Mouse (Mus musculus) small intestine, adult 2 months (tissue): Measurements from ENCODE around the gene Dnajc22. TPM values are rescaled to one million over a fixed set of nuclear protein-coding genes. Genes with fewer than 3 reads are reported as not detected.

Experiments
- H3K27ac ChIP-seq: fragments of 200-500 bp; 2 replicates; pipeline ENCODE4 v1.5.1; 2012; ENCODE audit warnings: low read depth, low read length, control low read depth, inconsistent platforms; ENCODE audit not compliant: insufficient read depth
- H3K27me3 ChIP-seq: fragments of 200-500 bp; 2 replicates; pipeline ENCODE4 v1.6.1; 2012; ENCODE audit warnings: mild to moderate bottlenecking, moderate library complexity, low read length, inconsistent platforms; ENCODE audit not compliant: control insufficient read depth, insufficient read depth
- H3K36me3 ChIP-seq: fragments of 200-500 bp; 2 replicates; pipeline ENCODE4 v1.6.1; 2012; ENCODE audit warnings: mild to moderate bottlenecking, low read length, control low read depth, inconsistent platforms; ENCODE audit not compliant: control insufficient read depth, insufficient read depth
- H3K4me1 ChIP-seq: fragments of 200-500 bp; 2 replicates; pipeline ENCODE4 v1.6.1; 2012; ENCODE audit warnings: low read length, inconsistent platforms, mixed read lengths; ENCODE audit not compliant: control insufficient read depth, insufficient read depth, insufficient read length
- H3K4me3 ChIP-seq: fragments of 200-500 bp; 2 replicates; pipeline ENCODE4 v1.5.1; 2012; ENCODE audit warnings: low read depth, mild to moderate bottlenecking, control low read depth, inconsistent platforms, low read length, moderate library complexity
- CTCF ChIP-seq: fragments of 200-500 bp; IDR thresholded peaks from 2 replicates; pipeline ENCODE4 v1.5.1; 2012; ENCODE audit warnings: low read depth, mild to moderate bottlenecking, control low read depth, inconsistent platforms, low read length, moderate library complexity, mixed read lengths; ENCODE audit not compliant: insufficient replicate concordance, insufficient read length; ENCODE audit errors: extremely low read depth
- POLR2A ChIP-seq: fragments of 200-500 bp; IDR thresholded peaks from 2 replicates; pipeline ENCODE4 v1.6.1; 2012; ENCODE audit warnings: low read depth, mild to moderate bottlenecking, control low read depth, inconsistent platforms, low read length, moderate library complexity
- WGBS: fragments of 180-500 bp; shearing (Covaris S2); methylation state at CpG from one replicate; pipeline ENCODE4 v1.1.7; 2018; 5-methylcytosine and 5-hydroxymethylcytosine counted together
- polyA plus RNA-seq: library from polyadenylated mRNA; depleted of rRNA; stranded (reverse); fragments of >200 nt; gene quantifications from 2 replicates; pipeline ENCODE4 v1.2.3, GENCODE M21; 2012

Dnajc22 gene
- polyA plus RNA-seq, 1 experiment = 43.2 TPM

GRCm38 (mm10) chr15:99115065-99115423, 22.1 kb downstream of the Dnajc22 start:
- WGBS = 62% methylated on average over 7 of the region's 7 CpGs
- TF ChIP-seq CTCF (no peak), POLR2A (no peak)
- H3K27me3 ChIP-seq = no peaks in the 10 kb centered on the region
- peaks cover 8% of the 10 kb centered on the region; the same call in 1 of the 2 replicates for H3K4me1 ChIP-seq
- H3K27ac ChIP-seq = no peak overlapping the region
- H3K36me3 ChIP-seq = no peaks in the 10 kb centered on the region
- no peak overlapping the region for H3K4me3 ChIP-seq

GRCm38 (mm10) chr15:99116539-99116938, 23.6 kb downstream of the Dnajc22 start:
- 40% methylated on average over 11 of the region's 11 CpGs for WGBS
- Histone ChIP-seq H3K4me3 (no peak overlapping the region), H3K27ac (no peak overlapping the region), H3K4me1 (peaks cover 8% of the 10 kb centered on the region; the same call in 1 of the 2 replicates), H3K36me3 (no peaks in the 10 kb centered on the region), H3K27me3 (no peaks in the 10 kb centered on the region; the same call in 1 of the 2 replicates)
- no peak for TF ChIP-seq POLR2A
- no peak for TF ChIP-seq CTCF

GRCm38 (mm10) chr15:99120814-99121213, 27.8 kb downstream of the Dnajc22 start:
- Histone ChIP-seq H3K27me3 (no peaks in the 10 kb centered on the region; the same call in 1 of the 2 replicates), H3K4me3 (no peak overlapping the region), H3K27ac (no peak overlapping the region), H3K4me1 (peaks cover 3% of the 10 kb centered on the region; the same call in 1 of the 2 replicates), H3K36me3 (no peaks in the 10 kb centered on the region)
- 33% methylated on average over 11 of the region's 11 CpGs for WGBS
- no peak for TF ChIP-seq CTCF
- TF ChIP-seq POLR2A = no peak

- Histone ChIP-seq H3K4me3 (no peak overlapping the region), H3K4me1 (peaks cover 3% of the 10 kb centered on the region; the same call in 1 of the 2 replicates), H3K36me3 (no peaks in the 10 kb centered on the region), H3K27me3 (no peaks in the 10 kb centered on the region; the same call in 1 of the 2 replicates), H3K27ac (no peak overlapping the region)
- TF ChIP-seq POLR2A = no peak
- no peak for TF ChIP-seq CTCF
- WGBS = 73% methylated on average over 2 of the region's 2 CpGs
Observed at GRCm38 (mm10) chr15:99122642-99123041, 29.7 kb downstream of the Dnajc22 start.

GRCm38 (mm10) chr15:99125711-99126080, 32.7 kb downstream of the Dnajc22 start, which contains the start of gene Spats2:
Gene Spats2 (plus strand): TSS chr15:99125916.
- Histone ChIP-seq H3K4me1 (peaks cover 3% of the 10 kb centered on the region; the same call in 1 of the 2 replicates), H3K36me3 (no peaks in the 10 kb centered on the region), H3K27me3 (no peaks in the 10 kb centered on the region; the same call in 1 of the 2 replicates), H3K27ac (peak within 1 kb of the TSS; percentile 69), H3K4me3 (peak within 1 kb of the TSS; percentile 91)
- WGBS = under 1% methylated on average over 12 of the region's 12 CpGs
- no peak for TF ChIP-seq POLR2A
- no peak for TF ChIP-seq CTCF

- Histone ChIP-seq H3K4me1 (peaks cover 3% of the 10 kb centered on the region; the same call in 1 of the 2 replicates), H3K27me3 (no peaks in the 10 kb centered on the region), H3K4me3 (peak overlapping the region; percentile 91), H3K27ac (peak overlapping the region; percentile 69), H3K36me3 (no peaks in the 10 kb centered on the region)
- TF ChIP-seq POLR2A (no peak; the same call in none of the 2 replicates), CTCF (no peak)
- under 1% methylated on average over 114 of the region's 115 CpGs for WGBS
Observed at GRCm38 (mm10) chr15:99126081-99126815, 33.3 kb downstream of the Dnajc22 start.

GRCm38 (mm10) chr15:99126816-99127365, 33.9 kb downstream of the Dnajc22 start:
- Histone ChIP-seq H3K27me3 (no peaks in the 10 kb centered on the region), H3K27ac (no peak overlapping the region), H3K36me3 (no peaks in the 10 kb centered on the region), H3K4me3 (peak overlapping the region; percentile 91), H3K4me1 (peaks cover 3% of the 10 kb centered on the region; the same call in 1 of the 2 replicates)
- TF ChIP-seq CTCF = no peak
- TF ChIP-seq POLR2A = no peak
- WGBS = 2% methylated on average over 31 of the region's 35 CpGs
